10 mouse cellular contexts compared by ENCODE assay signal in the genomic region with DNA sequence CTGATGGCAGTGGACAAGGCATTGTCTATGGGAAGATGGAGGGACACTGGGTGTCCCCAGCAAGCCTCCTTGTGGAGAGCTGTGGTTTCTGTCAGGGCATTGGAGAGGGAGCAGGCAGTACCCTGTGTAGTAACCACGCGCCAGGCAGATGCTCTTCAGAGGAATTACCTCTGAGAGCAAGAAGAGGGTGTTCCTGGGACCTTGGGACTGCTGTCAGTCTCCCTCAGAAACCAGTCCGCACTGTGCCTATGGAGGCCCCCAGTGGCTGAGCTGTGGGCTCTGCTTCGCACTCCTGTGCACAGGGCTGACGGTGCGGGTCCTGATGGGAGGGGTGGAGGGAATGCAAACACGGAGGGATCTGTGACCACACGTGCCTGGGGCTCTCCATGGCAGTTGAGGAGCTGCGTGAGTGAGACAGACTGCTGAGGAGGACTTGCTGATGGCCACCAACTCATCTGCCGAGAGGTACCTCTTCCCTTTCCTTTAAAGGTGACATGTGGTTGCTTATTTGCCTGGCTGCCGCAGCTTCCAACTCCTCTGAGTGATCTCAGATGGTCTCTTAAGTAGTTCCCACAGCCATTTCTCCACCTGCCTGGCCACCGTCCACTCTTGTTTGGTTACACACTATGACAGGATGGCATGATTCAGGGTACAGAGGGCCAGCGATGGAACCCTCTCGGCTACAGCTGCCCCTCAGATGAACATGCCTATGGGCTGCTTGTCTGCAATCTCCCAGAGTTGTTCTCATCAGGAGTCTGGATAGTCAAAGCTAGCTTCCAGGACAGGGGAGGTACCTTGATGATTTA. TPM values are rescaled to one million over a fixed set of nuclear protein-coding genes. Genes with fewer than 3 reads are reported as not detected.
DNase-seq lines count a peak whose midpoint lies in the region; ATAC-seq and TF ChIP-seq lines count a peak whose summit lies in the region.
"Had no signal": no experiment of that assay in that cellular context is flagged by ENCODE, and none has a peak within 500 bp of the region (broad histone marks: within the 10 kb centered on the region; RNA-seq: fewer than 3 reads in every experiment).

No protein-coding gene starts in this region.

- 17% methylated on average over 14 of the region's 14 CpGs for WGBS in hindbrain, embryonic 15.5 days
- WGBS in neural tube, embryonic 15.5 days, result 13% methylated on average over 14 of the region's 14 CpGs
- 29% methylated on average over 14 of the region's 14 CpGs for WGBS in lung, postnatal 0 days

- H3K27me3 ChIP-seq in hindbrain, embryonic 15.5 days, result no peaks in the 10 kb centered on the region
- H3K27me3 ChIP-seq in neural tube, embryonic 15.5 days (replicated peaks), result no peaks in the 10 kb centered on the region
- no peaks in the 10 kb centered on the region; the same call in 1 of the 2 replicates for H3K27me3 ChIP-seq in lung, postnatal 0 days (replicated peaks; ENCODE audit: insufficient read depth, low read length)

- H3K4me3 ChIP-seq in hindbrain, embryonic 15.5 days, result peak overlapping the region; percentile 50
- H3K4me3 ChIP-seq in neural tube, embryonic 15.5 days (replicated peaks), result peak overlapping the region; percentile 49
- no peak overlapping the region for H3K4me3 ChIP-seq in lung, postnatal 0 days (ENCODE audit: low read depth, low read length)

- H3K9ac ChIP-seq in hindbrain, embryonic 15.5 days, result peak overlapping the region; percentile 75
- H3K9ac ChIP-seq in neural tube, embryonic 15.5 days (replicated peaks), result peak overlapping the region; percentile 73
- H3K9ac ChIP-seq in lung, postnatal 0 days (replicated peaks; ENCODE audit: low read depth), result no peak overlapping the region

- peak; percentile 18 for DNase-seq in embryo, embryonic 11 days
- no peak for DNase-seq in embryo, embryonic 10.5 days (ENCODE audit: low spot score)
- DNase-seq in cerebellum, postnatal 25 days, result peak; percentile 73 to 74
- no peak for DNase-seq in gastrocnemius, postnatal 25 days
- DNase-seq in kidney, postnatal 36 days, result no peak
- DNase-seq in lung, postnatal 0 days (ENCODE audit: low spot score), result no peak
- DNase-seq: heart, postnatal 36 days had no signal

- peak overlapping the region; percentile 94 for H3K27ac ChIP-seq in hindbrain, embryonic 15.5 days (replicated peaks)
- peak overlapping the region; percentile 95 for H3K27ac ChIP-seq in neural tube, embryonic 15.5 days (replicated peaks)
- no peak overlapping the region for H3K27ac ChIP-seq in lung, postnatal 0 days (ENCODE audit: low read length)

- peak overlapping the region; percentile 74 for H3K4me2 ChIP-seq in hindbrain, embryonic 15.5 days
- peak overlapping the region; percentile 65 for H3K4me2 ChIP-seq in neural tube, embryonic 15.5 days
- H3K4me2 ChIP-seq in lung, postnatal 0 days (replicated peaks; ENCODE audit: low read depth, low read length), result no peak overlapping the region

- ATAC-seq in hindbrain, embryonic 15.5 days (ENCODE audit: low FRiP score, low read depth), result peak; percentile 78
- ATAC-seq in neural tube, embryonic 15.5 days (ENCODE audit: low FRiP score), result peak; percentile 67
- no peak for ATAC-seq in lung, postnatal 0 days
- ATAC-seq: Patski had no signal

- no peak for TF ChIP-seq CTCF in lung, postnatal 0 days (IDR thresholded peaks at IDR 0.05)

- TF ChIP-seq EP300 in lung, postnatal 0 days (IDR thresholded peaks at IDR 0.05), result no peak

- peaks cover 44% of the 10 kb centered on the region for H3K4me1 ChIP-seq in hindbrain, embryonic 15.5 days (replicated peaks)
- H3K4me1 ChIP-seq in neural tube, embryonic 15.5 days, result peaks cover 23% of the 10 kb centered on the region
- no peaks in the 10 kb centered on the region for H3K4me1 ChIP-seq in lung, postnatal 0 days (ENCODE audit: insufficient read depth, low read depth, low read length)

- no peaks in the 10 kb centered on the region for H3K36me3 ChIP-seq in hindbrain, embryonic 15.5 days
- H3K36me3 ChIP-seq in neural tube, embryonic 15.5 days, result no peaks in the 10 kb centered on the region
- no peaks in the 10 kb centered on the region for H3K36me3 ChIP-seq in lung, postnatal 0 days (ENCODE audit: insufficient read depth, low read length)

- H3K9me3 ChIP-seq in hindbrain, embryonic 15.5 days, result no peaks in the 10 kb centered on the region
- no peaks in the 10 kb centered on the region for H3K9me3 ChIP-seq in neural tube, embryonic 15.5 days (replicated peaks)
- no peaks in the 10 kb centered on the region for H3K9me3 ChIP-seq in lung, postnatal 0 days (ENCODE audit: low read length)

RNA-seq across cellular contexts. Expression of gene Myt1l, which starts 5.1 kb away (rescaled TPM):
- polyA plus RNA-seq in hindbrain, embryonic 15.5 days (2015; fragmentation: Nextera tagmentation; extraction: Ambion mirVana), result 233 and 237 TPM in 2 replicates
- 178 and 228 TPM in 2 replicates for polyA plus RNA-seq in neural tube, embryonic 15.5 days (2015; fragmentation: Nextera tagmentation; extraction: Ambion mirVana)
- total RNA-seq in gastrocnemius, postnatal 25 days (2021), result under 1 TPM in 1 of 2 experiments, not detected in 1; 0.05 TPM
- polyA plus RNA-seq in lung, postnatal 0 days (2015; fragmentation: Nextera tagmentation; extraction: Ambion mirVana), result not detected in 2 replicates

Comparison
In these comparisons a context has a peak if more than half of its experiments do, and no peak if none do; other contexts are left out.
1. DNase-seq: peak in embryo, embryonic 11 days (single experiment) and cerebellum, postnatal 25 days (2 of 2); none in embryo, embryonic 10.5 days (single experiment), gastrocnemius, postnatal 25 days (single experiment), kidney, postnatal 36 days (0 of 2) and lung, postnatal 0 days (single experiment).
2. RNA of gene Myt1l, which starts 5.1 kb away (polyA plus RNA-seq): 233 to 237 TPM in hindbrain, embryonic 15.5 days and 178 to 228 TPM in neural tube, embryonic 15.5 days; not detected in lung, postnatal 0 days; every median in the first group is over 100 times any median in the second.